Mouse (Mus musculus) stomach, postnatal 0 days (tissue): ENCODE measurements around the gene Gm6899. TPM values are rescaled to one million over a fixed set of nuclear protein-coding genes. Genes with fewer than 3 reads are reported as not detected.

Source experiments
- ATAC-seq: fragments of 200-750 bp; cut with Nextera tagmentation; 2 replicates; pipeline ENCODE4 v1.8.0; 2017; ENCODE audit not compliant: low FRiP score, low TSS enrichment
- DNase-seq: peaks from one replicate; pipeline ENCODE4 v3.0.0-alpha.2; 2016; ENCODE audit warnings: low spot score
- H3K27ac ChIP-seq: fragments of 300-500 bp; sonication (generic); replicated peaks from 2 replicates; pipeline ENCODE4 v1.5.1; 2014; ENCODE audit warnings: mild to moderate bottlenecking, control low read depth
- H3K27me3 ChIP-seq: fragments of 300-500 bp; sonication (generic); 2 replicates; pipeline ENCODE4 v1.6.1; 2014; ENCODE audit warnings: low read length; ENCODE audit not compliant: control insufficient read depth, insufficient read depth
- H3K36me3 ChIP-seq: fragments of 300-500 bp; sonication (generic); 2 replicates; pipeline ENCODE4 v1.6.1; 2014; ENCODE audit warnings: low read length, mixed read lengths; ENCODE audit not compliant: control insufficient read depth, insufficient read depth
- H3K4me1 ChIP-seq: fragments of 300-500 bp; sonication (generic); replicated peaks from 2 replicates; pipeline ENCODE4 v1.6.1; 2014; ENCODE audit warnings: antibody characterized with exemption; ENCODE audit not compliant: control insufficient read depth, insufficient read depth
- H3K4me2 ChIP-seq: fragments of 300-500 bp; sonication (generic); replicated peaks from 2 replicates; pipeline ENCODE4 v1.6.1; 2014; ENCODE audit warnings: low read depth, mild to moderate bottlenecking, control low read depth, moderate library complexity
- H3K4me3 ChIP-seq: fragments of 300-500 bp; sonication (generic); 2 replicates; pipeline ENCODE4 v1.5.1; 2014; ENCODE audit warnings: low read depth, low read length, control low read depth
- H3K9ac ChIP-seq: fragments of 300-500 bp; sonication (generic); 2 replicates; pipeline ENCODE4 v1.6.1; 2014; ENCODE audit warnings: mild to moderate bottlenecking, low read length, control low read depth, mixed read lengths
- H3K9me3 ChIP-seq: fragments of 300-500 bp; sonication (generic); 2 replicates; pipeline ENCODE4 v1.6.1; 2016; ENCODE audit warnings: low read length; ENCODE audit not compliant: control insufficient read depth
- CTCF ChIP-seq: IDR thresholded peaks from 2 replicates; pipeline ENCODE4 v1.5.1; 2016; ENCODE audit warnings: antibody characterized with exemption, low read depth, mild to moderate bottlenecking, moderate library complexity
- EP300 ChIP-seq: optimal IDR thresholded peaks from 2 replicates; pipeline ENCODE3; 2016; ENCODE audit warnings: antibody characterized with exemption
- WGBS: fragments of 180-500 bp; shearing (Covaris S2); extraction: QIAGEN DNeasy Blood & Tissue Kit; methylation state at CpG from one replicate; pipeline ENCODE4 v1.1.7; 2014; 5-methylcytosine and 5-hydroxymethylcytosine counted together
- polyA plus RNA-seq: library from polyadenylated mRNA; unstranded; fragments of >200 nt; fragmentation: Nextera tagmentation; extraction: Ambion mirVana; gene quantifications from 2 replicates; pipeline ENCODE4 v1.2.1, GENCODE M21; 2015

Gene Gm6899
- polyA plus RNA-seq, 1 experiment from 2014 or later = not detected

DNA sequence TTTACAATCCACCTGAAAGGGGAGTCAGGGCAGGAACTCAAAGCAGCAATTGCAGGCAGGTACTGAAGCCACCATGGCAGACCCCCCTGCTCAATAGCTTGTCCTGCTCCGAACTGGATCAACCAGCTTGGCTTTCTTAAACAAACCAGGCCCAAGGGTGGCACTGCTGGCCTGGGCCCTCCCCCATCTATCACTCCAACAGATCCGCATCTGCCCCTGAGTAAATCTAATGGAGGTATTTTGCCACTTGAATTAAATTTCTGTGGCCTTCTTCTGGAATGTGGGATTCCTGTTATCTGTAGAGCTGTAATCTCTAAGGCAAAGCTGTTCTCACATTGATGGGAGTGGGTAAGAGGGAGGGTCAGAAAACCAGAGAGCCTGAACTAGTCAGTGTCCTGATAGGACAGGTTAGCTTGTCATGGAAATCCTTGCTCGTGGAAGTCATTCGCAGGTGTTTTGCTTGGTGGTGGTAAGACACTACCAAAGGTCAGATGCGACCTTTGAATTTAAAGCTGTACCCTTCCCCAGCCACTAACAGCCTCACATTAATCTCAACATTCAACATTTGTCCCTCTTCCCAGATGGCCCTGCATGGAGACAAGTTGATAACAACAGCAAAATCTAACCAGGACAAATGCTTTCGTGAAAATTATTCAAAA lies 517 bp upstream of the Gm6899 start:
- DNase-seq (no peak), ATAC-seq (no peak)
- no peaks in the 10 kb centered on the region for H3K36me3 ChIP-seq
- peak overlapping the region; percentile 81 for H3K4me3 ChIP-seq
- no peaks in the 10 kb centered on the region for H3K4me1 ChIP-seq
- H3K27ac ChIP-seq = peak overlapping the region; percentile 92; the same call in 1 of the 2 replicates
- H3K4me2 ChIP-seq = peak overlapping the region; percentile 42
- no peaks in the 10 kb centered on the region for H3K27me3 ChIP-seq
- H3K9me3 ChIP-seq = no peaks in the 10 kb centered on the region
- TF ChIP-seq EP300 (no peak), CTCF (no peak)
- WGBS = 23% methylated on average over 6 of the region's 6 CpGs
- peak overlapping the region; percentile 84 for H3K9ac ChIP-seq

DNA sequence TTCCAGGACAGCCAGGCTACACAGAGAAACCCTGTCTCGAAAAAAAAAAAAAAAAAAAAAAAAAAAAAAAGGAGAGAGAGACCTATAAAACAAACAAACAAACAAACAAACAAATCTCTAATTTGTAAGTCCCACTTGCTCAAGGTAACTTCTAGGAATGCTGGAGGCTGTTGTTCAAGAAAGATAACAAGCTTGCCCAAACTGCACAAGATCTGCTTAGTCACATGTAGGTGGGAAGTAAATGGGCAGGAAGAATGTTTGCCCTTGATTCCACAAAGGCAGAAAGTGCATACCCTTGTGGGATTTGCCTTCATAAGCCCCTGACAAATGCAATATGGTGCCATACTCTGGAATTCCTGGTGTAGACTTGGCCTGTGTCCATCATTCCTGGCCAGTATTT lies 1.4 kb downstream of the Gm6899 start:
- no peak overlapping the region for H3K27ac ChIP-seq
- no peaks in the 10 kb centered on the region for H3K9me3 ChIP-seq
- H3K4me1 ChIP-seq = no peaks in the 10 kb centered on the region
- no peak for DNase-seq
- H3K27me3 ChIP-seq = no peaks in the 10 kb centered on the region
- no peak for ATAC-seq
- H3K4me2 ChIP-seq = no peak overlapping the region
- no peak overlapping the region for H3K4me3 ChIP-seq
- WGBS = 83% methylated on average over 1 of the region's 1 CpGs
- no peak overlapping the region for H3K9ac ChIP-seq
- TF ChIP-seq CTCF = no peak
- no peak for TF ChIP-seq EP300
- no peaks in the 10 kb centered on the region for H3K36me3 ChIP-seq

DNA sequence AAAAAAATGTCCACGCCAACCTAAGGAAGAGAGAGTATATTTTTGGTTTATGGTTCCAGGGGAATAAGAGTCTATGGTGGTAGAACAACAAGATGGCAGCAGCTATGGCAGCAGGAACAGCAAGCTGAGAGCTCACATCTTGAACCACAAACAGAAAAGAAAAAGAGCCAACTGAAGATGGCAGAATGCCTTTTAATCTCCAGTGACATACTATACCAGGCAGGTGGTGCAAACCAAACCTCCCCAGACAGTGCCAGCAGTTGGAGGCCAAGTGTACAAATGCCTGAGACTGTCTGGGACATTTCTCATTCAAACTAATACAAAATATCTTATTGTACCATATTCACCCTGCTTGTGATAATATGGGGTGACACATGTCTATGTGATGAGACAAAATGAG lies 3.1 kb downstream of the Gm6899 start:
- Histone ChIP-seq H3K4me1 (no peaks in the 10 kb centered on the region), H3K4me3 (no peak overlapping the region), H3K9ac (no peak overlapping the region), H3K4me2 (no peak overlapping the region), H3K36me3 (no peaks in the 10 kb centered on the region), H3K27me3 (no peaks in the 10 kb centered on the region), H3K27ac (no peak overlapping the region), H3K9me3 (no peaks in the 10 kb centered on the region)
- no peak for DNase-seq
- no peak for TF ChIP-seq EP300
- no peak for TF ChIP-seq CTCF
- ATAC-seq = no peak
- 88% methylated on average over 1 of the region's 1 CpGs for WGBS

DNA sequence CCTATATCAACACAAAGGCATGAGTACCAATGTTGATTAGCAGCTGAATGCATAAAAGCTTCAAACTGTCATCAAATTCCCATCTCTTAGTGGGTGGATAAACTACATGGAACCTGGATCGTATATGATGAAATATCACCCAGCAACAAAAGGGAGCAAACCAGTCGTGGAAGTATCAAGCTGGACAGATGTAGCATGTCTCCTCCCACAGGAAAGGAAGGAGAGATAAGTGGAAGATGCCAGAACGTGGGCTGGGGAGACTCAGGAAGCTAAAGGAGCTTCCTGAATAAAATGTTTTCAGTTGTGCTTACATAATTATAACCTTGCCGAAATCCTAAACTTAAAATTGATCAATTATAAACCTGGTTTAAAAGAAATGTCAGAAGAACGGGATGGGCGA lies 4.1 kb downstream of the Gm6899 start:
- 58% methylated on average over 6 of the region's 6 CpGs for WGBS
- H3K4me2 ChIP-seq = no peak overlapping the region
- no peaks in the 10 kb centered on the region for H3K4me1 ChIP-seq
- DNase-seq = no peak
- no peaks in the 10 kb centered on the region for H3K9me3 ChIP-seq
- no peaks in the 10 kb centered on the region for H3K27me3 ChIP-seq
- TF ChIP-seq EP300 (no peak), CTCF (no peak)
- no peak overlapping the region for H3K9ac ChIP-seq
- H3K27ac ChIP-seq = no peak overlapping the region
- H3K4me3 ChIP-seq = no peak overlapping the region
- ATAC-seq = no peak
- no peaks in the 10 kb centered on the region for H3K36me3 ChIP-seq

DNA sequence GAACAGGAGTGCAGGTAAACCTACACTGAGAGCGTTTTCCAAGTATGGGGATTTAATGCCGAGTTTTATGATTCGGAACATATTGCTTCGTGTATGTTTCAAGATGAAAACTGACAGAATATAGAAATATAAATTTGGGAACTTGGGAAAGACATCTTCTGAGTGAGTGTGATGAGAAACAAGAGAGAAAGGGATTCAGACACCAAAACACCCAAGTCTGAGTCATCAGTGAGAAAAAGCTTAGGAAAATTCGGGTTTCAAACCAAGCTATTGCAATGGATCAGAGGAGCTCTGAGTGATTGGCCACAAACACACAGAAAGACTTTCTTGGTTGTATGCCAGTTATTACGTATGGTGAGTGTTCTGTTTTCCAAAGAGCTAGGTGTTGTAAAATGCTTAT lies 4.7 kb downstream of the Gm6899 start:
- Histone ChIP-seq H3K4me3 (no peak overlapping the region), H3K9me3 (no peaks in the 10 kb centered on the region), H3K9ac (no peak overlapping the region), H3K4me2 (no peak overlapping the region), H3K4me1 (no peaks in the 10 kb centered on the region), H3K27ac (no peak overlapping the region), H3K27me3 (no peaks in the 10 kb centered on the region), H3K36me3 (no peaks in the 10 kb centered on the region)
- DNase-seq (no peak), ATAC-seq (no peak)
- TF ChIP-seq CTCF (no peak), EP300 (no peak)
- 71% methylated on average over 6 of the region's 6 CpGs for WGBS

DNA sequence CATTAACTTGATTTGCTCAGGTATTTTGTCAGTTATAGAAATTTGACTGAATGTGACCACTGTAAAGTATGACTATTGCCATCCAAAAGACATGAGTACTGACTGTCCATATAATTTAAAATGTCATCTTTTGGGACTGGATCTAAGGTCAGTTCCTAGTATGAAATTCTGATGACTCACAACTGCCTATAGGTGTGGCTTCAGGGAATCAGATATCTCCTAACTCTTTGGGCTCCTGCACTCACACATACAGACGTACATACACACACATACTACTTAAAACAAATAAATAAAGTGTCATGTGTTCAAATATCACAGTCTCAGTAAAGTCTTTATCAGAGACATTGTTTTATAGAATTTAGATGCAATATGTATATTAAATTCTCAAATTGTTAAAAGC lies 5.8 kb downstream of the Gm6899 start:
- H3K9me3 ChIP-seq = no peaks in the 10 kb centered on the region
- H3K4me3 ChIP-seq = no peak overlapping the region
- DNase-seq (no peak), ATAC-seq (no peak)
- no peaks in the 10 kb centered on the region for H3K4me1 ChIP-seq
- H3K9ac ChIP-seq = no peak overlapping the region
- H3K4me2 ChIP-seq = no peak overlapping the region
- H3K27ac ChIP-seq = no peak overlapping the region
- H3K27me3 ChIP-seq = no peaks in the 10 kb centered on the region
- H3K36me3 ChIP-seq = no peaks in the 10 kb centered on the region
- WGBS = 33% methylated on average over 1 of the region's 1 CpGs
- no peak for TF ChIP-seq CTCF
- TF ChIP-seq EP300 = no peak
